Mouse (Mus musculus): ENCODE results near the gene Atp10a.

GRCm38 (mm10) chr7:58733490-58733901 is 77.5 kb downstream of the Atp10a start:
- TF ChIP-seq EP300 (IDR thresholded peaks at IDR 0.05; ENCODE audit: insufficient read depth, low read depth, low read length) = no peak
- TF ChIP-seq CTCF (IDR thresholded peaks at IDR 0.05; ENCODE audit: low read depth, low read length) = no peak

Data from ES-Bruce4 (cell line).